Mouse (Mus musculus): ENCODE results near the gene Nxt2. TPM values are rescaled to one million over a fixed set of nuclear protein-coding genes. Genes with fewer than 3 reads are reported as not detected.

Gene Nxt2
- total RNA-seq, 1 experiment from 2014 or later, result 21.7 TPM

Other genes starting within 250 kb of the Nxt2 start
- gene Gucy2f, start 29.8 kb upstream of the Nxt2 start, total RNA-seq (2017), result 0.11 TPM in 1 of 3 replicates, not detected in the others
- not detected in 3 replicates for gene Kcne1l, start 79.5 kb downstream of the Nxt2 start, total RNA-seq (2017)
- gene Acsl4, start 163.8 kb downstream of the Nxt2 start, total RNA-seq (2017), result 47.2 to 53.5 TPM (median 49.2 TPM) in 3 replicates

Measured in monocyte, adult 5-6 weeks (primary cell).